Mouse (Mus musculus) mature B cell (primary cell): ENCODE data around the gene Smco4.

Experiments
- in situ Hi-C: fragments of 300-500 bp; cut with MboI; formaldehyde crosslinking; loops from 2 replicates; pipeline ENCODE4 v1.14.3; 2019

Smco4 gene

GRCm38 (mm10) chr9:15507431-15507875, 14.2 kb downstream of the Smco4 start:
- in situ Hi-C loops: no loop called here

GRCm38 (mm10) chr9:15509363-15509762, 16.1 kb downstream of the Smco4 start:
- in situ Hi-C loops: no loop called here

- in situ Hi-C loops: no loop called here
Measured at GRCm38 (mm10) chr9:15510557-15511310, 17.5 kb downstream of the Smco4 start.

- in situ Hi-C loops: no loop called here
Measured at GRCm38 (mm10) chr9:15512918-15513317, 19.7 kb downstream of the Smco4 start.

GRCm38 (mm10) chr9:15516007-15516406, 22.8 kb downstream of the Smco4 start:
- in situ Hi-C loops: no loop called here

- in situ Hi-C loops: no loop called here
Measured at GRCm38 (mm10) chr9:15517979-15518378, 24.7 kb downstream of the Smco4 start.

GRCm38 (mm10) chr9:15522348-15522747, 29.1 kb downstream of the Smco4 start:
- in situ Hi-C loops: no loop called here

- in situ Hi-C loops: no loop called here
Measured at GRCm38 (mm10) chr9:15522887-15523286, 29.7 kb downstream of the Smco4 start.

- in situ Hi-C loops: no loop called here
Measured at GRCm38 (mm10) chr9:15523646-15524045, 30.4 kb downstream of the Smco4 start.

- in situ Hi-C loops: no loop called here
Measured at GRCm38 (mm10) chr9:15525246-15525645, 32.0 kb downstream of the Smco4 start.

GRCm38 (mm10) chr9:15526539-15526938, 33.3 kb downstream of the Smco4 start:
- in situ Hi-C loops: no loop called here

GRCm38 (mm10) chr9:15527846-15528245, 34.6 kb downstream of the Smco4 start:
- in situ Hi-C loops: no loop called here

GRCm38 (mm10) chr9:15528368-15528767, 35.1 kb downstream of the Smco4 start:
- in situ Hi-C loops: no loop called here

- in situ Hi-C loops: no loop called here
Measured at GRCm38 (mm10) chr9:15529275-15529964, 36.2 kb downstream of the Smco4 start.

- in situ Hi-C loops: no loop called here
Measured at GRCm38 (mm10) chr9:15529965-15530320, 36.7 kb downstream of the Smco4 start.

GRCm38 (mm10) chr9:15531204-15531603, 38.0 kb downstream of the Smco4 start:
- in situ Hi-C loops: no loop called here

GRCm38 (mm10) chr9:15533336-15534070, 40.3 kb downstream of the Smco4 start:
- in situ Hi-C loops: no loop called here

- in situ Hi-C loops: no loop called here
Measured at GRCm38 (mm10) chr9:15534110-15534509, 40.9 kb downstream of the Smco4 start.

GRCm38 (mm10) chr9:15535418-15535817, 42.2 kb downstream of the Smco4 start:
- in situ Hi-C loops: no loop called here

GRCm38 (mm10) chr9:15536861-15537426, 43.7 kb downstream of the Smco4 start:
- in situ Hi-C loops: no loop called here

- in situ Hi-C loops: no loop called here
Measured at GRCm38 (mm10) chr9:15537455-15538048, 44.3 kb downstream of the Smco4 start.

- in situ Hi-C loops: no loop called here
Measured at GRCm38 (mm10) chr9:15538979-15539533, 45.8 kb downstream of the Smco4 start.
